Mouse (Mus musculus): ENCODE data around the gene Snx17.

Gene Snx17

GRCm38 (mm10) chr5:31241522-31242034 lies 48.6 kb downstream of the Snx17 start:
- no peak for DNase-seq

DNA sequence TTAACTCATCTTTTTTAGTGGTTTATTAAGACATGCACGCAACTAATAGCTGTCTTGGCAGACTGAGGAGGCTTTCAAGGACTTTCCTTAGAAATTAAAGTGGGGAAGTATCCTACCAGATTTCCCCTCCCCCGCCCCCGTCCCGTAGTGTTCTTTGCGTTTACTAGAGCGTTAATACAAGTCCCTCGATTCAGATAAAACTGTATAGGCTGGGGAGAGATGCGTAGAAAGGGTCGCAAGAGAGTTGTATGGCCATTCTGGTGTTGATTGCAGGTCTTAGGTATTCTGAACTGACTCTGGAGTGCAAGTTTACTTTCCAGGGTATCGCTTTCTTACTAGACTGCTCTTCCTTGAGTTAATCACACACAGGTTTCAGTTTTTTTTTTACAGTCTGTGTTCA lies 49.2 kb downstream of the Snx17 start:
- no peak for DNase-seq

All from cerebellum, adult 11-12 months (tissue).